Mouse (Mus musculus) leukemia stem cell, adult 10-12 weeks (primary cell): ENCODE data around the gene Lce1b. TPM values are rescaled to one million over a fixed set of nuclear protein-coding genes. Genes with fewer than 3 reads are reported as not detected.

ENCODE experiments used
- polyA plus RNA-seq: library from polyadenylated mRNA; stranded (reverse); fragments of >175 nt; gene quantifications from 2 replicates; pipeline ENCODE4 v1.2.3, GENCODE M21; 2012; ENCODE audit warnings: low replicate concordance

Lce1b gene
- polyA plus RNA-seq: not detected in 2 replicates

DNA sequence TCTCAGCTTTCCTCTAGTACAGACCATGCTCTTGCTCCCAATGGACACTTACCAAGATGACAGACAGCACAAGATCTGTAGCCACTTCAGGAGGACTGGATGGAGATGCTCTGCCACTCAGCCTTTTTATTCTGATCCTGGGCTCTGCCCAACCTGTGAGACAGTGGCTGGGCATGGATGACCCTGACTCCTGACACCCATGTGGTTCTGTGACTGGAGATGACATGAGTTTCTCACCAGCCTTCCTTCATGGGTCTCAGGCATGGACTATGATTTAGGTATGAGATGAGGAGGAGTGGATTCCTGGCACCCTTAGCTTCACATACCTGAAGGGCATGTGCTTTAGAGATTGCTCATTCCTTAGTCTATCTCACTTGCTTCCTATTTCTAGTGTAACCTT is at the start of gene Lce1b:
Lce1b (minus strand) TSS at position 101 of the 400 bp plus-strand sequence.

DNA sequence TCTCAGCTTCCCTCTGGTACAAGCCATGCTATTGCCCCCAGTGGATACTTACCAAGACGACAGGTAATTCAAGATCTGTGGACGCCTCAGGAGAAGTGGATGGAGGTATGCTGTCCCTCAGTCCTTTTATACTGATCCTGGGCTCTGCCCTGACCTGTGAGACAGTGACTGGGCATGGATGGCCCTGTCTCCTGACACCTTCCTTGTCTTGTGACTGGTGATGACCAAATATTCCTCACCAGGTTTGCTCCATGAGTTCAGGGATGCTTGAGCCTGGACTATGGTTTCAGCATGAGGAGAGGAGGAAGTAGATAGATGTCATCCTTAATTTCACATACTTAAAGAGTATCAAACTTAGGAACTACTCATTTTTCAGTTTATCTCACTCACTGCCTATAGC is 30.4 kb upstream of the Lce1b start, which contains the start of gene Lce1d:
Lce1d (minus strand) TSS at position 101 of the 400 bp plus-strand sequence.

DNA sequence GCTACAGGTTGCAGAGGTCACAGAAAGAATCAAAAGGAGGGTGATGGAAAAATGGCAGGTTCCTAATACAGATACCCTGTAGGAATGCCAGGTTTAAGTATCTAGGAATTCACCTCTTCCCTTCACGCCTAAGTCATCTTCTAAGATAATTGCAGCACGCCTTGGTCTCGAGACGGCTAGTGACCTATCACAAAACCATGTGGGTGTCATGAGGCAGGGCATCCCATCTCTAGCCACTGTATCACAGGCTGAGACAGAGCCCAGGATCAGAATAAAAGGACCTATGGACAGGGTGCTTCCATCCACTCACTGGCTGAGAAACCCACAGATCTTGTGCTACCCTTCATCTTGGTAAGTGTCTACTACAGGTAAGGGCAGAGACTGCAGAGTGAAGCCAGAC is 22.2 kb upstream of the Lce1b start, which contains the start of gene Lce1c:
Lce1c (plus strand) TSS at position 301 of the 400 bp plus-strand sequence.

DNA sequence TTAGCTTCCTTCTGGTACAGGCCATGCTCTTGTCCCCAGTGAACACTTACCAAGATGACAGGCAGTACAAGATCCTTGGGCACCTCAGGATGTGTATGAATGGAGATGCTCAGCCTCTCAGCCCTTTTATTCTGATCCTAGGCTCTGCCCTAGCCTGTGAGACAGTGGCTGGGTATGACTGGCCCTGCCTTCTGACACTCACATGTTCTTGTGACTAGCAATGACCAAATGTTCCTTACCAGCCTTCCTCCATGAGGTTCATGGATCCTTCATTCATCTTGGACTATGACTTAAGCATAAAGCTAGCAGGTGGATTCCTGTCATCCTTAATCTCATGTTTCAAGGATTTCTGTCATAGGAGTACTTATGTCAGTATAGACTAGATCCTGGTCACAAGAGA is 13.5 kb upstream of the Lce1b start, which contains the start of gene Lce1a2:
Lce1a2 (minus strand) TSS at position 101 of the 400 bp plus-strand sequence.

GRCm38 (mm10) chr3:92648207-92648606 is 8.5 kb downstream of the Lce1b start, which contains the start of gene Lce1a1:
Gene Lce1a1 (minus strand): TSS chr3:92648307.

DNA sequence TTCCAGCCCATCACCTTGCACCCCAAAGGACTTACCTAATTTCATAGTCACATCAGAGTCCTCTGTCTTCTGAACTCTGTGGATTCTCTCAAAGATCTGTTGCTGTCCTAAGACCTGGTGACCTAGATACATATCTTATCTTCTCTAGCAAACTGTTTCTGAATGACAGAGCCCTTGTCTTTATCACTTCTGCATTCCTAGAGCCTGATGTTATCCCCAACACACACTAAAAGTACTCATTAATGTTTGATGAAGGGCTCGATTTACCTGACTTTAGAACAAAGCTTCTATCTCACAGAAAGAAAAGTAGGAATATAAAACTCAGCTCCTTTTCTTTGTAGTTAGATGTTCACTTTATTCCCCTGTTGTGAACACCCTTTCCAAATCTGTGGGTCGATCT is 35.2 kb downstream of the Lce1b start, which contains the start of gene Lce6a:
Lce6a (minus strand) TSS at position 101 of the 400 bp plus-strand sequence.

DNA sequence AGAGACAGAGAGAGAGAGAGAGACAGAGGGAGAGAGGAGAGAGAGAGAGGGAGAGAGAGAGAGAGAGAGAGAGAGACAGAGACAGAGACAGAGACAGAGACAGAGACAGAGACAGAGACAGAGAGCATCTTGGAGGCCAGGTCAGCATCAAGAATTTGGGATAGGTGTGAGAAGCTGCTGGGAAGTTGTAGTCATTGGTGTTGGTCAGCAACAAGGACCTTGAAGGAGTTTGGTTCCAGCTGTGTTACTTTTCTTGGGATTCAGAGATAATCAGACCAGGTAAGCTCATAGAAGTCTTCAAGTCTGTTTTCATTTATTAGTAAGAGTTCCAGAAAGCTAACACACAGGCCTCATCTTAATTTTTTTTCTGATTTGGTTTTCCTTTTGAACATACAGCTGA is 49.3 kb downstream of the Lce1b start, which contains the start of gene 2210017I01Rik:
2210017I01Rik (minus strand) TSS at position 101 of the 400 bp plus-strand sequence.

Other genes with a start within 250 kb of the Lce1b start
- not detected in 2 replicates for gene Sprr2i, start 248.9 kb downstream of the Lce1b start, polyA plus RNA-seq
- gene Sprr2j-ps, start 238.8 kb downstream of the Lce1b start, polyA plus RNA-seq: not detected in 2 replicates
- gene Gm9774, start 227.5 kb downstream of the Lce1b start, polyA plus RNA-seq: 16.3 and 26.7 TPM in 2 replicates
- gene Sprr2k, start 224.3 kb downstream of the Lce1b start, polyA plus RNA-seq: not detected in 2 replicates
- gene Sprr1b, start 218.1 kb downstream of the Lce1b start, polyA plus RNA-seq: not detected in 2 replicates
- gene Sprr3, start 198.2 kb downstream of the Lce1b start, polyA plus RNA-seq: not detected in 2 replicates
- not detected in 2 replicates for gene Sprr1a, start 171.0 kb downstream of the Lce1b start, polyA plus RNA-seq
- gene Sprr4, start 156.4 kb downstream of the Lce1b start, polyA plus RNA-seq: not detected in 2 replicates
- gene 2310046K23Rik, start 122.4 kb downstream of the Lce1b start, polyA plus RNA-seq: not detected in 2 replicates
- gene Ivl, start 83.2 kb downstream of the Lce1b start, polyA plus RNA-seq: not detected in 2 replicates
- not detected in 2 replicates for gene Smcp, start 67.9 kb downstream of the Lce1b start, polyA plus RNA-seq
- gene 2210017I01Rik, start 49.4 kb downstream of the Lce1b start, polyA plus RNA-seq: not detected in 2 replicates
- gene Lce6a, start 35.3 kb downstream of the Lce1b start, polyA plus RNA-seq: not detected in 2 replicates
- not detected in 2 replicates for gene Lce1a1, start 8.6 kb downstream of the Lce1b start, polyA plus RNA-seq
- not detected in 2 replicates for gene Lce1a2, start 13.4 kb upstream of the Lce1b start, polyA plus RNA-seq
- not detected in 2 replicates for gene Lce1c, start 22.3 kb upstream of the Lce1b start, polyA plus RNA-seq
- not detected in 2 replicates for gene Lce1d, start 30.3 kb upstream of the Lce1b start, polyA plus RNA-seq
- not detected in 2 replicates for gene Lce1e, start 52.1 kb upstream of the Lce1b start, polyA plus RNA-seq
- gene Lce1f, start 63.4 kb upstream of the Lce1b start, polyA plus RNA-seq: not detected in 2 replicates
- gene Gm38119, start 82.2 kb upstream of the Lce1b start, polyA plus RNA-seq: not detected in 2 replicates
- not detected in 2 replicates for gene Lce1g, start 95.4 kb upstream of the Lce1b start, polyA plus RNA-seq
- gene Lce1h, start 108.1 kb upstream of the Lce1b start, polyA plus RNA-seq: not detected in 2 replicates
- not detected in 2 replicates for gene Lce1i, start 122.0 kb upstream of the Lce1b start, polyA plus RNA-seq
- gene Lce1j, start 133.6 kb upstream of the Lce1b start, polyA plus RNA-seq: not detected in 2 replicates
- not detected in 2 replicates for gene Lce1k, start 151.0 kb upstream of the Lce1b start, polyA plus RNA-seq
- gene Kprp, start 170.3 kb upstream of the Lce1b start, polyA plus RNA-seq: not detected in 2 replicates
- not detected in 2 replicates for gene Lce1l, start 194.4 kb upstream of the Lce1b start, polyA plus RNA-seq
- not detected in 2 replicates for gene 2310050C09Rik, start 213.3 kb upstream of the Lce1b start, polyA plus RNA-seq